In genomic region chr6:42369870-42370269, GRCm38 (mm10) we compare ENCODE assay signal across 12 mouse cellular contexts. TPM values are rescaled to one million over a fixed set of nuclear protein-coding genes. Genes with fewer than 3 reads are reported as not detected.
A peak's percentile ranks its signal among the peaks of the same experiment; 100 is the strongest.
DNase-seq lines count a peak whose midpoint lies in the region; ATAC-seq and TF ChIP-seq lines count a peak whose summit lies in the region.
"Had no signal": no experiment of that assay in that cellular context is flagged by ENCODE, and none has a peak within 500 bp of the region (broad histone marks: within the 10 kb centered on the region; RNA-seq: fewer than 3 reads in every experiment).

No protein-coding gene starts in this region.

- no peak for TF ChIP-seq CTCF in lung, embryonic 14.5 days (IDR thresholded peaks at IDR 0.05; ENCODE audit: low read depth)
- TF ChIP-seq CTCF in lung, postnatal 0 days (IDR thresholded peaks at IDR 0.05): no peak
- no peak for TF ChIP-seq CTCF in hindbrain, postnatal 0 days (IDR thresholded peaks at IDR 0.05; ENCODE audit: low read depth)

- no peaks in the 10 kb centered on the region for H3K36me3 ChIP-seq in heart, embryonic 10.5 days
- 0 out of 2 replicates have a peak, but pooled peaks cover 2% of the 10 kb centered on the region for H3K36me3 ChIP-seq in lung, embryonic 14.5 days (ENCODE audit: insufficient read depth)
- H3K36me3 ChIP-seq in forebrain, embryonic 13.5 days (ENCODE audit: poor library complexity, severe bottlenecking): no peaks in the 10 kb centered on the region
- H3K36me3 ChIP-seq in lung, postnatal 0 days (ENCODE audit: insufficient read depth, low read length): no peaks in the 10 kb centered on the region
- H3K36me3 ChIP-seq in hindbrain, postnatal 0 days (ENCODE audit: insufficient read depth, low read length): no peaks in the 10 kb centered on the region

- H3K4me1 ChIP-seq in heart, embryonic 10.5 days: peaks cover 45% of the 10 kb centered on the region
- peaks cover 17% of the 10 kb centered on the region for H3K4me1 ChIP-seq in lung, embryonic 14.5 days (ENCODE audit: insufficient read depth)
- H3K4me1 ChIP-seq in forebrain, embryonic 13.5 days: peaks cover 21% of the 10 kb centered on the region
- H3K4me1 ChIP-seq in lung, postnatal 0 days (ENCODE audit: insufficient read depth, low read depth, low read length): peaks cover 5% of the 10 kb centered on the region; the same call in 1 of the 2 replicates
- H3K4me1 ChIP-seq in hindbrain, postnatal 0 days (ENCODE audit: insufficient read depth, low read length): peaks cover 10% of the 10 kb centered on the region

- peak overlapping the region; percentile 36; the same call in 1 of the 2 replicates for H3K27ac ChIP-seq in heart, embryonic 10.5 days
- H3K27ac ChIP-seq in lung, embryonic 14.5 days (ENCODE audit: low read depth): peak overlapping the region; percentile 7; the same call in 1 of the 2 replicates
- H3K27ac ChIP-seq in forebrain, embryonic 13.5 days: no peak overlapping the region
- 0 out of 2 replicates have a peak overlapping the region, but pooled peaks have one; percentile 9 for H3K27ac ChIP-seq in lung, postnatal 0 days (ENCODE audit: low read length)
- H3K27ac ChIP-seq in hindbrain, postnatal 0 days: no peak overlapping the region
- H3K27ac ChIP-seq: limb, embryonic 13.5 days had no signal

- TF ChIP-seq EP300 in lung, postnatal 0 days (IDR thresholded peaks at IDR 0.05): peak; percentile 38

- no peak for DNase-seq in heart, embryonic 10.5 days (ENCODE audit: low spot score)
- no peak for DNase-seq in heart, postnatal 36 days
- peak; percentile 77 for DNase-seq in lung, embryonic 14.5 days
- DNase-seq in lung, adult 18-20 months: no peak
- peak; percentile 89 for DNase-seq in lung, postnatal 0 days (ENCODE audit: low spot score)
- no peak for DNase-seq in hindbrain, postnatal 0 days (ENCODE audit: low spot score)
- no peak for DNase-seq in gastrocnemius, postnatal 10 days
- DNase-seq: cerebellum, postnatal 14 days had no signal

- ATAC-seq in lung, embryonic 14.5 days (ENCODE audit: insufficient read depth): peak; percentile 45
- peak; percentile 45 for ATAC-seq in forebrain, embryonic 13.5 days
- ATAC-seq in lung, postnatal 0 days: peak; percentile 42
- ATAC-seq in hindbrain, postnatal 0 days: no peak

- H3K4me2 ChIP-seq in lung, embryonic 14.5 days: no peak overlapping the region
- no peak overlapping the region for H3K4me2 ChIP-seq in forebrain, embryonic 13.5 days
- no peak overlapping the region for H3K4me2 ChIP-seq in lung, postnatal 0 days (replicated peaks; ENCODE audit: low read depth, low read length)
- H3K4me2 ChIP-seq in hindbrain, postnatal 0 days (ENCODE audit: low read depth, low read length): no peak overlapping the region
- H3K4me2 ChIP-seq: limb, embryonic 13.5 days had no signal

- intact Hi-C loops in heart, postnatal 36 days (cut with DNase I): no loop called here

- no peak overlapping the region for H3K4me3 ChIP-seq in heart, embryonic 10.5 days
- no peak overlapping the region for H3K4me3 ChIP-seq in lung, embryonic 14.5 days (ENCODE audit: low read depth, low read length)
- H3K4me3 ChIP-seq in forebrain, embryonic 13.5 days: no peak overlapping the region
- H3K4me3 ChIP-seq in lung, postnatal 0 days (ENCODE audit: low read depth, low read length): no peak overlapping the region
- no peak overlapping the region for H3K4me3 ChIP-seq in hindbrain, postnatal 0 days (ENCODE audit: low read length)
- H3K4me3 ChIP-seq: limb, embryonic 13.5 days had no signal

- WGBS in heart, embryonic 10.5 days: 14% methylated on average over 3 of the region's 3 CpGs
- 20% methylated on average over 3 of the region's 3 CpGs for WGBS in lung, embryonic 14.5 days
- whole genome bisulfite sequencing in forebrain, embryonic 13.5 days: 3% methylated on average over 3 of the region's 3 CpGs
- 35% methylated on average over 3 of the region's 3 CpGs for WGBS in lung, postnatal 0 days
- 6% methylated on average over 3 of the region's 3 CpGs for WGBS in hindbrain, postnatal 0 days

- no peaks in the 10 kb centered on the region for H3K27me3 ChIP-seq in heart, embryonic 10.5 days (ENCODE audit: insufficient read depth, poor library complexity, severe bottlenecking)
- H3K27me3 ChIP-seq in lung, embryonic 14.5 days (ENCODE audit: insufficient read depth, low read length): no peaks in the 10 kb centered on the region
- H3K27me3 ChIP-seq in forebrain, embryonic 13.5 days: peaks cover 15% of the 10 kb centered on the region; the same call in 1 of the 2 replicates
- H3K27me3 ChIP-seq in lung, postnatal 0 days (replicated peaks; ENCODE audit: insufficient read depth, low read length): no peaks in the 10 kb centered on the region
- H3K27me3 ChIP-seq in hindbrain, postnatal 0 days (ENCODE audit: insufficient read depth, low read length): 0 out of 2 replicates have a peak, but pooled peaks cover 1% of the 10 kb centered on the region
- H3K27me3 ChIP-seq: limb, embryonic 13.5 days had no signal

- no peak overlapping the region for H3K9ac ChIP-seq in lung, embryonic 14.5 days
- H3K9ac ChIP-seq in forebrain, embryonic 13.5 days: no peak overlapping the region
- no peak overlapping the region for H3K9ac ChIP-seq in lung, postnatal 0 days (replicated peaks; ENCODE audit: low read depth)
- H3K9ac ChIP-seq in hindbrain, postnatal 0 days (replicated peaks; ENCODE audit: low read length): no peak overlapping the region
- H3K9ac ChIP-seq: limb, embryonic 13.5 days had no signal

- no peaks in the 10 kb centered on the region for H3K9me3 ChIP-seq in heart, embryonic 10.5 days
- H3K9me3 ChIP-seq in lung, embryonic 14.5 days (ENCODE audit: low read depth, low read length): no peaks in the 10 kb centered on the region
- no peaks in the 10 kb centered on the region for H3K9me3 ChIP-seq in forebrain, embryonic 13.5 days (replicated peaks)
- H3K9me3 ChIP-seq in lung, postnatal 0 days (ENCODE audit: low read length): no peaks in the 10 kb centered on the region
- H3K9me3 ChIP-seq in hindbrain, postnatal 0 days (ENCODE audit: low read length): no peaks in the 10 kb centered on the region
- H3K9me3 ChIP-seq: limb, embryonic 13.5 days had no signal

RNA-seq across cellular contexts. Expression of gene Epha1, which starts 3.2 kb away (rescaled TPM):
- polyA plus RNA-seq in heart, embryonic 10.5 days (2016; fragmentation: Nextera tagmentation; extraction: Ambion mirVana): 3.0 and 4.8 TPM in 2 replicates
- total RNA-seq in heart, postnatal 36 days (2021): under 1 TPM; 0.16 to 0.33 TPM
- 5.7 and 7.0 TPM in 2 replicates for polyA plus RNA-seq in lung, embryonic 14.5 days (2014; fragmentation: Nextera tagmentation; extraction: Ambion mirVana)
- 0.23 and 0.28 TPM in 2 replicates for polyA plus RNA-seq in forebrain, embryonic 13.5 days (2015; fragmentation: Nextera tagmentation; extraction: Ambion mirVana)
- 21.8 TPM in 2 replicates for polyA plus RNA-seq in lung, postnatal 0 days (2015; fragmentation: Nextera tagmentation; extraction: Ambion mirVana)
- total RNA-seq in hindbrain, postnatal 0 days (2014; rRNA removed): 0.37 and 0.40 TPM in 2 replicates
- polyA plus RNA-seq in hindbrain, postnatal 0 days (2015; fragmentation: Nextera tagmentation; extraction: Ambion mirVana): 0.64 and 0.66 TPM in 2 replicates
- under 1 TPM; 0.35 to 0.36 TPM for total RNA-seq in gastrocnemius, postnatal 10 days (2021)
- total RNA-seq: MEL had no signal

RNA-seq across cellular contexts. Expression of gene Zyx, which starts 20.4 kb away (rescaled TPM):
- polyA plus RNA-seq in heart, embryonic 10.5 days (2016; fragmentation: Nextera tagmentation; extraction: Ambion mirVana): 165 and 193 TPM in 2 replicates
- total RNA-seq in heart, postnatal 36 days (2021): 10 to 100 TPM; 57.9 to 62.6 TPM
- polyA plus RNA-seq in lung, embryonic 14.5 days (2014; fragmentation: Nextera tagmentation; extraction: Ambion mirVana): 194 and 198 TPM in 2 replicates
- polyA plus RNA-seq in forebrain, embryonic 13.5 days (2015; fragmentation: Nextera tagmentation; extraction: Ambion mirVana): 39.8 and 41.1 TPM in 2 replicates
- polyA plus RNA-seq in lung, postnatal 0 days (2015; fragmentation: Nextera tagmentation; extraction: Ambion mirVana): 166 and 183 TPM in 2 replicates
- total RNA-seq in hindbrain, postnatal 0 days (2014; rRNA removed): 62.6 and 63.9 TPM in 2 replicates
- 54.1 and 63.2 TPM in 2 replicates for polyA plus RNA-seq in hindbrain, postnatal 0 days (2015; fragmentation: Nextera tagmentation; extraction: Ambion mirVana)
- 10 to 100 TPM; 49.8 to 58.8 TPM for total RNA-seq in gastrocnemius, postnatal 10 days (2021)

RNA-seq across cellular contexts. Expression of gene Tas2r143, which starts 30.2 kb away (rescaled TPM):
- not detected in 2 replicates for polyA plus RNA-seq in heart, embryonic 10.5 days (2016; fragmentation: Nextera tagmentation; extraction: Ambion mirVana)
- total RNA-seq in heart, postnatal 36 days (2021): not detected
- polyA plus RNA-seq in lung, embryonic 14.5 days (2014; fragmentation: Nextera tagmentation; extraction: Ambion mirVana): not detected in 2 replicates
- not detected in 2 replicates for polyA plus RNA-seq in forebrain, embryonic 13.5 days (2015; fragmentation: Nextera tagmentation; extraction: Ambion mirVana)
- 0.15 TPM in 1 of 2 replicates, not detected in the other for polyA plus RNA-seq in lung, postnatal 0 days (2015; fragmentation: Nextera tagmentation; extraction: Ambion mirVana)
- not detected in 2 replicates for total RNA-seq in hindbrain, postnatal 0 days (2014; rRNA removed)
- polyA plus RNA-seq in hindbrain, postnatal 0 days (2015; fragmentation: Nextera tagmentation; extraction: Ambion mirVana): not detected in 2 replicates
- total RNA-seq in gastrocnemius, postnatal 10 days (2021): not detected
- total RNA-seq: gastrocnemius, adult 8-10 months; MEL had no signal
- polyA plus RNA-seq: limb, embryonic 13.5 days had no signal

RNA-seq across cellular contexts. Expression of gene Tas2r135, which starts 35.4 kb away (rescaled TPM):
- polyA plus RNA-seq in heart, embryonic 10.5 days (2016; fragmentation: Nextera tagmentation; extraction: Ambion mirVana): not detected in 2 replicates
- total RNA-seq in heart, postnatal 36 days (2021): under 1 TPM in 1 of 2 experiments, not detected in 1; 0.24 TPM
- not detected in 2 replicates for polyA plus RNA-seq in lung, embryonic 14.5 days (2014; fragmentation: Nextera tagmentation; extraction: Ambion mirVana)
- polyA plus RNA-seq in forebrain, embryonic 13.5 days (2015; fragmentation: Nextera tagmentation; extraction: Ambion mirVana): not detected in 2 replicates
- 0.18 TPM in 1 of 2 replicates, not detected in the other for polyA plus RNA-seq in lung, postnatal 0 days (2015; fragmentation: Nextera tagmentation; extraction: Ambion mirVana)
- not detected in 2 replicates for total RNA-seq in hindbrain, postnatal 0 days (2014; rRNA removed)
- polyA plus RNA-seq in hindbrain, postnatal 0 days (2015; fragmentation: Nextera tagmentation; extraction: Ambion mirVana): not detected in 2 replicates
- not detected for total RNA-seq in gastrocnemius, postnatal 10 days (2021)
- total RNA-seq: gastrocnemius, adult 8-10 months; MEL had no signal
- polyA plus RNA-seq: limb, embryonic 13.5 days had no signal

RNA-seq across cellular contexts. Expression of gene Fam131b, which starts 45.4 kb away (rescaled TPM):
- 0.21 and 0.30 TPM in 2 replicates for polyA plus RNA-seq in heart, embryonic 10.5 days (2016; fragmentation: Nextera tagmentation; extraction: Ambion mirVana)
- total RNA-seq in heart, postnatal 36 days (2021): under 1 TPM; 0.54 to 0.89 TPM
- 0.11 and 0.13 TPM in 2 replicates for polyA plus RNA-seq in lung, embryonic 14.5 days (2014; fragmentation: Nextera tagmentation; extraction: Ambion mirVana)
- 4.0 and 4.4 TPM in 2 replicates for polyA plus RNA-seq in forebrain, embryonic 13.5 days (2015; fragmentation: Nextera tagmentation; extraction: Ambion mirVana)
- polyA plus RNA-seq in lung, postnatal 0 days (2015; fragmentation: Nextera tagmentation; extraction: Ambion mirVana): not detected in 2 replicates
- total RNA-seq in hindbrain, postnatal 0 days (2014; rRNA removed): 56.5 and 61.6 TPM in 2 replicates
- polyA plus RNA-seq in hindbrain, postnatal 0 days (2015; fragmentation: Nextera tagmentation; extraction: Ambion mirVana): 4.6 and 5.0 TPM in 2 replicates
- 1 to 10 TPM in 1 of 2 experiments, under 1 TPM in 1; 0.85 to 1.2 TPM for total RNA-seq in gastrocnemius, postnatal 10 days (2021)
- total RNA-seq: MEL had no signal

Comparison
In these comparisons a context has a peak if more than half of its experiments do, and no peak if none do; other contexts are left out.
1. DNase-seq: peak in lung, embryonic 14.5 days (single experiment) and lung, postnatal 0 days (single experiment); none in heart, embryonic 10.5 days (single experiment), heart, postnatal 36 days (0 of 2), lung, adult 18-20 months (0 of 2), hindbrain, postnatal 0 days (single experiment) and gastrocnemius, postnatal 10 days (single experiment).
2. H3K27ac ChIP-seq: peak in heart, embryonic 10.5 days (single experiment), lung, embryonic 14.5 days (single experiment) and lung, postnatal 0 days (single experiment); none in forebrain, embryonic 13.5 days (single experiment) and hindbrain, postnatal 0 days (single experiment).